Mouse (Mus musculus) midbrain, embryonic 13.5 days (tissue): ENCODE results near the gene Fau. TPM values are rescaled to one million over a fixed set of nuclear protein-coding genes. Genes with fewer than 3 reads are reported as not detected.
"Not testable (repeated sequence)": the region's sequence is repeated elsewhere in the genome, so short reads cannot be mapped to it uniquely, and the experiment has no call there.

ENCODE experiments used
- ATAC-seq: fragments of 200-750 bp; cut with Nextera tagmentation; 2 replicates; pipeline ENCODE4 v1.8.0; 2017; ENCODE audit warnings: mild to moderate bottlenecking, moderate TSS enrichment, moderate library complexity
- H3K27ac ChIP-seq: fragments of 300-500 bp; sonication (generic); 2 replicates; pipeline ENCODE4 v1.5.1; 2015; ENCODE audit warnings: inconsistent platforms, mild to moderate bottlenecking, moderate library complexity
- H3K27me3 ChIP-seq: fragments of 300-500 bp; sonication (generic); 2 replicates; pipeline ENCODE4 v1.6.1; 2015; ENCODE audit warnings: mild to moderate bottlenecking, inconsistent platforms
- H3K36me3 ChIP-seq: fragments of 300-500 bp; sonication (generic); 2 replicates; pipeline ENCODE4 v1.6.1; 2015; ENCODE audit warnings: mild to moderate bottlenecking, inconsistent platforms
- H3K4me1 ChIP-seq: fragments of 300-500 bp; sonication (generic); replicated peaks from 2 replicates; pipeline ENCODE4 v1.6.1; 2015; ENCODE audit warnings: inconsistent platforms
- H3K4me2 ChIP-seq: fragments of 300-500 bp; sonication (generic); replicated peaks from 2 replicates; pipeline ENCODE4 v1.6.1; 2015; ENCODE audit warnings: moderate library complexity, mild to moderate bottlenecking, inconsistent platforms
- H3K4me3 ChIP-seq: fragments of 300-500 bp; sonication (generic); replicated peaks from 2 replicates; pipeline ENCODE4 v1.5.1; 2015; ENCODE audit warnings: mild to moderate bottlenecking, inconsistent platforms
- H3K9ac ChIP-seq: fragments of 300-500 bp; sonication (generic); replicated peaks from 2 replicates; pipeline ENCODE4 v1.6.1; 2015; ENCODE audit warnings: mild to moderate bottlenecking, inconsistent platforms
- H3K9me3 ChIP-seq: fragments of 300-500 bp; sonication (generic); 2 replicates; pipeline ENCODE4 v1.6.1; 2016; ENCODE audit warnings: mild to moderate bottlenecking, inconsistent platforms
- WGBS: fragments of 180-500 bp; shearing (Covaris S2); methylation state at CpG from one replicate; pipeline ENCODE4 v1.1.7; 2015; 5-methylcytosine and 5-hydroxymethylcytosine counted together
- polyA plus RNA-seq: library from polyadenylated mRNA; unstranded; fragments of >200 nt; fragmentation: Nextera tagmentation; extraction: Ambion mirVana; gene quantifications from 2 replicates; pipeline ENCODE4 v1.2.1, GENCODE M21; 2015

Fau gene
- polyA plus RNA-seq, 1 experiment from 2014 or later, result 632 TPM

DNA sequence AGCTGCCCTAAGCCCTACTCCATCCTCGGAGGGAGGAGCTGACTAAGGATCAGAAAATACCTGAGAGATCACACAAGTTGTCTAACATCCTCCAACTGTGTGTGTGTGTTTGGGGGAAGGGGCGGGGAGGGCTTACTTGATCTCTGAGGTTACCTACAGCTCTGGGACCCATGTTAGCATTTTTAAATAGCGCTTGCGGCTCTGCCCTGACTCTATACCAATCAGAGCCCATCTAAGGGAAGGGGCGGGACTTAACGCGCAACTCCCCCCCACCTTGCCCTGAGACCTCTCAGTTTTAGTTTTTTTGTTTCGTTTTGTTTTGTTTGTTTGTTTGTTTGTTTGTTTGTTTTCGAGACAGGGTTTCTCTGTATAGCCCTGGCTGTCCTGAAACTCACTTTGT, 28.2 kb upstream of the Fau start:
- no peak for ATAC-seq
- no peaks in the 10 kb centered on the region for H3K27me3 ChIP-seq
- H3K9ac ChIP-seq, result no peak overlapping the region
- no peaks in the 10 kb centered on the region for H3K4me1 ChIP-seq
- WGBS, result 76% methylated on average over 9 of the region's 9 CpGs
- H3K4me3 ChIP-seq, result no peak overlapping the region
- H3K9me3 ChIP-seq, result no peaks in the 10 kb centered on the region
- no peak overlapping the region for H3K4me2 ChIP-seq
- no peak overlapping the region for H3K27ac ChIP-seq
- H3K36me3 ChIP-seq, result no peaks in the 10 kb centered on the region

- Histone ChIP-seq H3K4me3 (no peak overlapping the region), H3K27ac (no peak overlapping the region), H3K27me3 (no peaks in the 10 kb centered on the region), H3K4me1 (no peaks in the 10 kb centered on the region), H3K9ac (no peak overlapping the region), H3K9me3 (no peaks in the 10 kb centered on the region), H3K36me3 (no peaks in the 10 kb centered on the region), H3K4me2 (no peak overlapping the region)
- 77% methylated on average over 14 of the region's 14 CpGs for WGBS
- no peak for ATAC-seq
Observed at GRCm38 (mm10) chr19:6030520-6031280, 26.9 kb upstream of the Fau start.

DNA sequence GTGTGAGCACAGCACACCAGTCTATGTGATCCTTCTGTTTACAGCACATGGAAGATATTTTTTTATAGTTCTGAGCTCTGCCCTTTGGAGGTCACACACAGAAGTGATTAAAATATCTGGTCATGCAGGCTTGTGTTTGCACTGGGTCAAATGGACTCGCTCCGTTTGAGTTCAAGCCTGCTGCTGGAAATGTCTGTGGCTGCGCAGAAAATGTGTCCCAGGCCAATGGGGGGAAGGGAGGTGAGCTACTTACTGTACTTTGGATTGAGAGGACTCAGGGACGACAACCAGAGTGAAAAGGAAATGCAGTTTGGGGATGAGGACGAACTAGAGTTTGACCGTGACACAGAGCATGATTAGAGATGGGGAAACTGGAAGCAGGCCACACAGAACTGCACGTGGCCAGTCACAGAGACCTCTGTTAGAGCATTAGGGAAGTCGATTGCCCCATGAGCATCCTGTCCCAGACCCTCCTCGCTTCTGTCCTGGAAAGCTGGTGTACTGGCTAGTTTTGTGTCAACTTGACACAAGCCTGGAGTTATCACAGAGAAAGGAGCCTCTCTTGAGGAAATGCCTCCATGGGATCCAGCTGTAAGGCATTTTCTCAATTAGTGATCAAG, 21.6 kb upstream of the Fau start:
- no peaks in the 10 kb centered on the region for H3K27me3 ChIP-seq
- no peaks in the 10 kb centered on the region for H3K4me1 ChIP-seq
- 83% methylated on average over 9 of the region's 9 CpGs for WGBS
- H3K9ac ChIP-seq, result no peak overlapping the region
- H3K4me2 ChIP-seq, result no peak overlapping the region
- H3K36me3 ChIP-seq, result no peaks in the 10 kb centered on the region
- H3K9me3 ChIP-seq, result no peaks in the 10 kb centered on the region
- no peak for ATAC-seq
- H3K27ac ChIP-seq, result no peak overlapping the region
- H3K4me3 ChIP-seq, result no peak overlapping the region

DNA sequence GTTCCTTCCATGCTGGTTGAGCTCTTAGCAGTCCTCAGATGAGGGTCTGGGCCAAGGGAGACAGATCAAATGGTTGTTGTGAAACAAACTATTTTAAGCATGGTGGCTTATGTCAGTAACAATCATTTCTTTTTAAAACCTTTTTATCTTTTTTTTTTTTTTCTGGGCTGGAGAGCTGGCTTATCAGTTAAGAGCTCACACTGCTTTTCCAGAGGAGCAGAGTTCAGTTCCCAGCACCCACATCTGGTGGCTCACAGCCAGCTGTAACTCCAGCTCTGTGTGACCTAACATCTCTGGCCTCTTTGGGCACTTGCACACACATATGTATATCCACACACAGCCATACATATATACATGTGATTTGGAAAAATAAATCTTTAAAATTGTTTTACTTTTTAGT, 19.9 kb upstream of the Fau start:
- H3K4me1 ChIP-seq, result peaks cover 2% of the 10 kb centered on the region; the same call in 1 of the 2 replicates
- H3K4me2 ChIP-seq, result no peak overlapping the region
- H3K27ac ChIP-seq, result no peak overlapping the region
- no peak for ATAC-seq
- H3K36me3 ChIP-seq, result no peaks in the 10 kb centered on the region
- H3K9ac ChIP-seq, result no peak overlapping the region
- H3K4me3 ChIP-seq, result no peak overlapping the region
- H3K27me3 ChIP-seq, result no peaks in the 10 kb centered on the region
- no peaks in the 10 kb centered on the region for H3K9me3 ChIP-seq

DNA sequence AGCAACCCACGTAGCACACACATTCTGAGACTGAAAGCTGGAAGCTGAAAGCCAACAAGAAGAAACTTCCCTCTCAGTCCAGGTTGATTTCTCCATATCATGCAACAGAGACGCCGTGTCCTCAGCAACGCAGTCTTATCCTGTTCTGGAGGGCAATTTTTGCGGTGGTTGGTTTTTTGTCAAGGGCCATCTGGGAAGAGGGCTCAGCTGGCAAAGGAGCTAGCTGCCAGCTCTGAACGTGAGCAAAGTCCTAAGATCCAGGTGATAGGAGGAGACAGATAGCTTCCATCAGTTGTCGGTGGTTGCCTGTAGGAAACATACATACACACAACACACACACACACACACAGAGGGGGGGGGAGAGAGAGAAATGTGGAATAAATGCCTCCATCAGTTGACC, 19.3 kb upstream of the Fau start:
- Histone ChIP-seq H3K27ac (no peak overlapping the region), H3K4me1 (peaks cover 2% of the 10 kb centered on the region; the same call in 1 of the 2 replicates), H3K27me3 (no peaks in the 10 kb centered on the region), H3K4me3 (no peak overlapping the region), H3K36me3 (no peaks in the 10 kb centered on the region), H3K9me3 (no peaks in the 10 kb centered on the region), H3K4me2 (no peak overlapping the region), H3K9ac (no peak overlapping the region)
- no peak for ATAC-seq
- 87% methylated on average over 7 of the region's 7 CpGs for WGBS

DNA sequence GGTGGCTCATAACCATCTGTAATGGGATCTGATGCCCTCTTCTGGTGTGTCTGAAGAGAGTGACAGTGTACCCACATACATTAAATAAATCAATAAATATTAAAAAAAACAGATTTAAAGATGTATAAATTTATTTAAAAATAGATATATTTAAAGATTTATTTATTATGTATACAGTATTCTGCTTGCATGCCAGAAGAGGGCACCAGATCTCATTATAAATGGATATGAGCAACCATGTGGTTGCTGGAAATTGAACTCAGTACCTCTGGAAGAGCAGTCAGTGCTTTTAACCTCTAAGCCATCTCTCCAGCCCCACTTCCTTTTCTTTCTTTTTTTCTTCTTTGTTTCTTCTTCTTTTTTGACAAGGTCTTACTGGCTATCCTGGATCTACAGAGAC, 17.6 kb upstream of the Fau start:
- Histone ChIP-seq H3K4me2 (no peak overlapping the region), H3K4me3 (no peak overlapping the region), H3K27me3 (no peaks in the 10 kb centered on the region), H3K36me3 (no peaks in the 10 kb centered on the region), H3K27ac (no peak overlapping the region), H3K9me3 (no peaks in the 10 kb centered on the region), H3K9ac (no peak overlapping the region), H3K4me1 (peaks cover 4% of the 10 kb centered on the region)
- ATAC-seq, result no peak

- no peak overlapping the region for H3K27ac ChIP-seq
- 82% methylated on average over 9 of the region's 9 CpGs for WGBS
Observed at GRCm38 (mm10) chr19:6042293-6042692, 15.4 kb upstream of the Fau start.

GRCm38 (mm10) chr19:6044102-6044501, 13.5 kb upstream of the Fau start:
- not testable (repeated sequence) for H3K9ac ChIP-seq, H3K27ac ChIP-seq, H3K9me3 ChIP-seq, H3K27me3 ChIP-seq, ATAC-seq, H3K4me3 ChIP-seq, H3K4me2 ChIP-seq
- Histone ChIP-seq H3K4me1 (peaks cover 30% of the 10 kb centered on the region), H3K36me3 (peaks cover 10% of the 10 kb centered on the region)
- 74% methylated on average over 4 of the region's 4 CpGs for WGBS

More at GRCm38 (mm10) chr19:6042293-6042692, 15.4 kb upstream of the Fau start:
- Histone ChIP-seq H3K4me3 (no peak overlapping the region), H3K9ac (no peak overlapping the region), H3K9me3 (no peaks in the 10 kb centered on the region), H3K27me3 (no peaks in the 10 kb centered on the region), H3K4me2 (no peak overlapping the region), H3K4me1 (peaks cover 12% of the 10 kb centered on the region), H3K36me3 (no peaks in the 10 kb centered on the region)
- ATAC-seq, result no peak

GRCm38 (mm10) chr19:6045366-6046293, 12.0 kb upstream of the Fau start:
- no peaks in the 10 kb centered on the region for H3K9me3 ChIP-seq
- peak overlapping the region; percentile 99 for H3K27ac ChIP-seq
- H3K4me3 ChIP-seq, result peak overlapping the region; percentile 96
- H3K9ac ChIP-seq, result peak overlapping the region; percentile 75
- H3K4me1 ChIP-seq, result peaks cover 32% of the 10 kb centered on the region
- H3K36me3 ChIP-seq, result peaks cover 26% of the 10 kb centered on the region
- ATAC-seq, result peak; percentile 60
- WGBS, result 23% methylated on average over 20 of the region's 20 CpGs
- H3K27me3 ChIP-seq, result no peaks in the 10 kb centered on the region
- H3K4me2 ChIP-seq, result peak overlapping the region; percentile 100

GRCm38 (mm10) chr19:6046294-6047153, 11.1 kb upstream of the Fau start, which contains the start of gene Syvn1:
Syvn1 (plus strand) TSS chr19:6046576.
- peaks cover 34% of the 10 kb centered on the region for H3K36me3 ChIP-seq
- ATAC-seq, result peak; percentile 93
- under 1% methylated on average over 65 of the region's 65 CpGs for WGBS

GRCm38 (mm10) chr19:6047154-6047898, 10.3 kb upstream of the Fau start:
- Histone ChIP-seq H3K4me2 (peak overlapping the region; percentile 100), H3K9ac (peak overlapping the region; percentile 93), H3K4me3 (peak overlapping the region; percentile 96), H3K27ac (peak overlapping the region; percentile 99), H3K9me3 (no peaks in the 10 kb centered on the region), H3K27me3 (no peaks in the 10 kb centered on the region), H3K36me3 (peaks cover 43% of the 10 kb centered on the region), H3K4me1 (peaks cover 30% of the 10 kb centered on the region)
- WGBS, result 2% methylated on average over 44 of the region's 44 CpGs
- peak; percentile 19 for ATAC-seq

More at GRCm38 (mm10) chr19:6046294-6047153, 11.1 kb upstream of the Fau start, which contains the start of gene Syvn1:
- peak within 1 kb of the TSS; percentile 99 for H3K27ac ChIP-seq
- H3K9me3 ChIP-seq, result no peaks in the 10 kb centered on the region
- H3K4me2 ChIP-seq, result peak within 1 kb of the TSS; percentile 100
- H3K4me3 ChIP-seq, result peak within 1 kb of the TSS; percentile 96
- peaks cover 32% of the 10 kb centered on the region for H3K4me1 ChIP-seq
- H3K27me3 ChIP-seq, result no peaks in the 10 kb centered on the region
- H3K9ac ChIP-seq, result peak within 1 kb of the TSS; percentile 93
